Mouse (Mus musculus) midbrain, postnatal 0 days (tissue): ENCODE data around the gene Sowahb. TPM values are rescaled to one million over a fixed set of nuclear protein-coding genes. Genes with fewer than 3 reads are reported as not detected.

Experiments
- ATAC-seq: fragments of 200-750 bp; cut with Nextera tagmentation; 2 replicates; pipeline ENCODE4 v1.8.0; 2017; ENCODE audit warnings: moderate number of reproducible peaks, mild to moderate bottlenecking, moderate TSS enrichment, moderate library complexity; ENCODE audit not compliant: low FRiP score
- DNase-seq: peaks from one replicate; pipeline ENCODE4 v3.0.0-alpha.2; 2015; ENCODE audit warnings: low spot score
- H3K27ac ChIP-seq: fragments of 300-500 bp; sonication (generic); 2 replicates; pipeline ENCODE4 v1.5.1; 2014; ENCODE audit warnings: low read depth, mild to moderate bottlenecking, low read length, mixed read lengths
- H3K27me3 ChIP-seq: fragments of 300-500 bp; sonication (generic); 2 replicates; pipeline ENCODE4 v1.6.1; 2014; ENCODE audit warnings: low read length, control low read depth, mixed read lengths; ENCODE audit not compliant: insufficient read depth
- H3K36me3 ChIP-seq: fragments of 300-500 bp; sonication (generic); 2 replicates; pipeline ENCODE4 v1.6.1; 2014; ENCODE audit warnings: low read length, control low read depth, mixed read lengths; ENCODE audit not compliant: insufficient read depth
- H3K4me1 ChIP-seq: fragments of 300-500 bp; sonication (generic); 2 replicates; pipeline ENCODE4 v1.6.1; 2014; ENCODE audit warnings: mild to moderate bottlenecking, control low read depth, antibody characterized with exemption, low read length, mixed read lengths; ENCODE audit not compliant: insufficient read depth
- H3K4me2 ChIP-seq: fragments of 300-500 bp; sonication (generic); 2 replicates; pipeline ENCODE4 v1.6.1; 2014; ENCODE audit warnings: low read depth, mild to moderate bottlenecking, low read length, mixed read lengths; ENCODE audit not compliant: poor library complexity, severe bottlenecking
- H3K4me3 ChIP-seq: fragments of 300-500 bp; sonication (generic); 2 replicates; pipeline ENCODE4 v1.5.1; 2014; ENCODE audit warnings: low read depth, mild to moderate bottlenecking, low read length, moderate library complexity
- H3K9ac ChIP-seq: fragments of 300-500 bp; sonication (generic); replicated peaks from 2 replicates; pipeline ENCODE4 v1.6.1; 2014; ENCODE audit warnings: mild to moderate bottlenecking, low read length, moderate library complexity, mixed read lengths; ENCODE audit not compliant: poor library complexity, severe bottlenecking
- H3K9me3 ChIP-seq: fragments of 300-500 bp; sonication (generic); 2 replicates; pipeline ENCODE4 v1.6.1; 2016; ENCODE audit warnings: low read length, control low read depth
- CTCF ChIP-seq: IDR thresholded peaks from 2 replicates; pipeline ENCODE4 v1.5.1; 2016; ENCODE audit warnings: antibody characterized with exemption, mild to moderate bottlenecking
- WGBS: fragments of 180-500 bp; shearing (Covaris S2); extraction: QIAGEN DNeasy Blood & Tissue Kit; methylation state at CpG from one replicate; pipeline ENCODE4 v1.1.7; 2014; 5-methylcytosine and 5-hydroxymethylcytosine counted together
- polyA plus RNA-seq: library from polyadenylated mRNA; unstranded; fragments of >200 nt; fragmentation: Nextera tagmentation; extraction: Ambion mirVana; gene quantifications from 2 replicates; pipeline ENCODE4 v1.2.1, GENCODE M21; 2015
- total RNA-seq: library from RNA; depleted of rRNA; stranded (reverse); fragments of >200 nt; gene quantifications from 2 replicates; pipeline ENCODE4 v1.2.3, GENCODE M21; 2014

Sowahb gene
- total and polyA plus RNA-seq, 2 experiments from 2014 or later = 0.16 TPM; not detected in 1

DNA sequence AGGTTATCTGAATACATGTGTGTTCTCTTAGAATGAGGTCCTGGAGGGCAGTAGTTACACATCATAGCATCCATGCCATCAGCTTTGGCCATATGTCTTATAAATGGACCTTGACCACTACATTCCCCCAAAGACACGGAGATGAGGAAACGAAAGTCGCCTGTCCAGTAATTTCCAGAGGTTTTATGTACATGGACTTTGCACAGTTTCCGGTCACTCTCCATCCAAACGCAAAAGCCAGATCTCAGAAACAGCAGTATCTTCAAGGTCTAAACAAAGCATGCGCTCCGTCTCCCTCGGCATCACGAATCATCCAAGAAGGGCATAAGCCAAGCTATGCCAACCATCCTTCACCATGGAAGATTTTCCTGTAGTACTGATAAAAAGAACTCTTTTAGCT is 36.6 kb downstream of the Sowahb start:
- H3K9me3 ChIP-seq = no peaks in the 10 kb centered on the region
- H3K4me1 ChIP-seq = peaks cover 3% of the 10 kb centered on the region; the same call in 1 of the 2 replicates
- no peak for TF ChIP-seq CTCF
- no peak overlapping the region for H3K9ac ChIP-seq
- ATAC-seq (no peak), DNase-seq (no peak)
- H3K27ac ChIP-seq = no peak overlapping the region
- no peaks in the 10 kb centered on the region for H3K36me3 ChIP-seq
- no peaks in the 10 kb centered on the region for H3K27me3 ChIP-seq
- no peak overlapping the region for H3K4me2 ChIP-seq
- 97% methylated on average over 9 of the region's 9 CpGs for WGBS
- no peak overlapping the region for H3K4me3 ChIP-seq

DNA sequence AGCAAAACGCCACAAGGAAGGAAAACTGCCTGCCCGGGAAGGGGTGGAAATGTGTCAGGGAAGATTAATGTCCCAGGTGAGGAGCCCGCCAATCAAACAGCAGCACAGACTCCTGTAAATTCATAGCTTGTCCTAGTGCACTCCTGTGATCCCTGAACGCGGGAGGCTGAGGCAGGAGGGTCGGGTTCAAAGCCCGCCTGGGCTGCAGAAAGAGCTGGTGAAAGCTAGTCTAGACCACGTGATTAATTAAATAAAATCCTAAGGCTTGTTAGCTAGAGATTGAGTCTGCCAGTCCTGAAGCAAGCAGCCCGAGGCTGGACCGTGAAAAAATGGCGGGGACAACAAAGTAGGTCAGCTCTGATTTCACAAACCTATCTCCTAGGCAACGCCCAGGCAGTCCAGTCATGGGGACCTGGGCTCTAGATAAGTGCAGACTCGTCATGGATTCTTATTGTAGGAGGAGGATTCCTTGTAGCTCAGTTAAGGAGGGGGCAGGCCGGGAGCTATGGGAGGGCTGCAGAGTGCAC is 38.9 kb downstream of the Sowahb start:
- no peak for TF ChIP-seq CTCF
- Histone ChIP-seq H3K4me1 (peaks cover 3% of the 10 kb centered on the region; the same call in 1 of the 2 replicates), H3K9me3 (no peaks in the 10 kb centered on the region), H3K27me3 (no peaks in the 10 kb centered on the region), H3K4me2 (peak overlapping the region; percentile 43), H3K36me3 (no peaks in the 10 kb centered on the region), H3K9ac (no peak overlapping the region), H3K4me3 (peak overlapping the region; percentile 16; the same call in 1 of the 2 replicates), H3K27ac (peak overlapping the region; percentile 32; the same call in 1 of the 2 replicates)
- 36% methylated on average over 14 of the region's 14 CpGs for WGBS
- peak; percentile 40 for DNase-seq
- peak; percentile 81 for ATAC-seq

DNA sequence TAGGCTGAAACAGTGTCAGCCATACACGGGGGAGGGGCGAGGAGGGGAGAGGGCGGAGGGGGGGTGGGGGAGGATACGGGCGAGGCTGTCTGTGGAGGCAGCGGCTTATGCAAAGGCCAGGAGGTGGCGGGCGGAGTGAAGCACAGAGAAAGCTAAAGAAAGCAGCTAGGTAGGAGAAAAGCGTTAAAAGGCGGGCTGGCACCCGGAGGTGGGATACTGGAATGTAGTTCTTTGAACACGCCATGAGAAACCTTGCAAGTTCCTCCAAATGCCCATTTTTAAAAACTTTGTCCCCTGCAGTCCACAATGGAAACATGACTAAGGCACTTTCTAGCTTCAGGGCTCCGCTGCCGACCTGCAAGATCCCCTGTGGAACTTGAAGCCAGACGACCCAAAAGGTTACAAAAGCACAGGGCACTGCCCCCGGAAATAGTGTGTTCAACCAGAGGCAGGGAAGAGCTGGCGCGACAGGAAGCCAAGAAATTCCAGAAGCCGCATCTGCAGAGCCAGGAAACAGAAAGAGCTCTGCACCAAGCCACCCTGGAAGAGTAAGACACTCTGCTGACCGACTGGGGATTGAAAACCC is 39.5 kb downstream of the Sowahb start:
- peak overlapping the region; percentile 32; the same call in 1 of the 2 replicates for H3K27ac ChIP-seq
- H3K9ac ChIP-seq = no peak overlapping the region
- H3K36me3 ChIP-seq = no peaks in the 10 kb centered on the region
- DNase-seq (no peak), ATAC-seq (0 out of 2 replicates have a peak, but pooled peaks have one; percentile 22)
- TF ChIP-seq CTCF = no peak
- H3K9me3 ChIP-seq = no peaks in the 10 kb centered on the region
- H3K4me3 ChIP-seq = peak overlapping the region; percentile 16
- WGBS = 8% methylated on average over 20 of the region's 20 CpGs
- H3K27me3 ChIP-seq = no peaks in the 10 kb centered on the region
- H3K4me2 ChIP-seq = peak overlapping the region; percentile 43
- H3K4me1 ChIP-seq = peaks cover 3% of the 10 kb centered on the region; the same call in 1 of the 2 replicates

DNA sequence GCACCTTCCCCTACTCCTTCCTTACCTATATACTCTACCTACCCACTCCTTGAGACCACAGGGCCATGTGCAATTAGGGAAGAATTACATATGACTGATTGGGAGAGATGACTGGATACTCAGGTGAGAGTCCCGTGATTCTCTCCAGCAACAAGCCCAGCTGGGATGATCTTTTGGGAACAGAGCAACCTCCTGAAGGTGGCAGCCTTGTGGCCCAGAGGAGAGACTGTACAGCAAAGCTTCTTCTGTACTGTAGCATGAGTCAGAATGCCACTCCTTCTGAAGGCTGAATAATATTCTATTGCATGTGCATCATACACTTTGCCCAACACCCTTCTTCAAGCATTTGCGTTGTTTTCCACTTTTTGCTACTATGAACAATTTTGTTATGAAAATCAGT is 42.2 kb downstream of the Sowahb start:
- Histone ChIP-seq H3K9ac (no peak overlapping the region), H3K4me3 (no peak overlapping the region), H3K36me3 (no peaks in the 10 kb centered on the region), H3K4me2 (no peak overlapping the region), H3K27ac (no peak overlapping the region), H3K4me1 (peaks cover 3% of the 10 kb centered on the region; the same call in 1 of the 2 replicates), H3K27me3 (no peaks in the 10 kb centered on the region), H3K9me3 (no peaks in the 10 kb centered on the region)
- ATAC-seq = no peak
- no peak for DNase-seq
- no peak for TF ChIP-seq CTCF
- whole genome bisulfite sequencing = 92% methylated on average over 2 of the region's 2 CpGs

DNA sequence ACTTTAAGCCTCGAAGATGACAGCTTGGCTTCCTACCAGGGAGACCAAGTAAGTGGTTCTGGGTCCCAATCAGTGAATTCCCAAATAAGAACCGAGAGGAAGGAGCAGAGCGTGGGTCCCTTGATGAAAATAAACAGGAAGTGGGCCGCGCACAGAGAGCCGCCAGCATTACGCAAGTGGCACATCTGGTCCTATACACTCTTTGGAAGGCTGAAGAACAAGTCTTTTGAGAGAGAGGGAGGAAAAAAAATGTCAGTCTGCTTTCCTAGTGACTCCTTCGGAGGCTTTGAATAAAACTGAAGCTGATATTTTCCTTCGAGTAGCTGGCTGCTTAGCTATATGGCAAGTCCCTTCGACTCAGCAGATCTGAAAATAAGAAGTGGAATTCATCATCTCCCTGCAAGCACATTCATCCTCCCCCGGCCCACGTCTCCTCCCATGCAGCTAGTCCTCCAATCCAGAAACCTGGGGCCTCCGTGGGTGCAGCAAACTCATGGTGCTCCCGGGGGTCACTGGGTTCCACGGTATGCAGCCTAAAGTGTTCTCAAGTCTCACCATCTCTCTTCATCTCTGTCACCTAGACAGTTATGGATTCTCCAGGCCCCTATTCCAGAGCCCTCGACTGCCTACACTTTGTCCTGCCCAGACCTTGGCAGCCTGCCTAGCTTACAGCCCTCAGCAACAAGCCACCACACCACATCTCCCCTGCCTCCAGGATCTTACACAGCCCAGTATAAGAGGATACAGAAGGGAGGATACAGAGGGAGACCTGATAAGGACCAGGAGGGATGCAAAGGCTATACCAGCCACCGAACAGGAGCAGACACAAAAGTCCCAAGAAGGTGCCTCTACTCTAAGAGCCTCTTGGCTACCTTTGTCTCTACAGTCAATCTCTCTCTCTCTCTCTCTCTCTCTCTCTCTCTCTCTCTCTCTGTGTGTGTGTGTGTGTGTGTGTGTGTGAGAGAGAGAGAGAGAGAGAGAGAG is 43.8 kb downstream of the Sowahb start:
- DNase-seq = no peak
- 80% methylated on average over 17 of the region's 17 CpGs for WGBS
- no peak overlapping the region for H3K27ac ChIP-seq

More for the DNA sequence above, 43.8 kb downstream of the Sowahb start:
- no peaks in the 10 kb centered on the region for H3K36me3 ChIP-seq
- no peak for ATAC-seq
- peaks cover 3% of the 10 kb centered on the region; the same call in 1 of the 2 replicates for H3K4me1 ChIP-seq
- no peak overlapping the region for H3K9ac ChIP-seq
- H3K4me3 ChIP-seq = no peak overlapping the region
- H3K9me3 ChIP-seq = no peaks in the 10 kb centered on the region
- no peak overlapping the region for H3K4me2 ChIP-seq
- no peaks in the 10 kb centered on the region for H3K27me3 ChIP-seq
- TF ChIP-seq CTCF = no peak
